Comparison of ENCODE assay signal across 12 mouse cellular contexts in genomic region chr11:102106911-102107310, GRCm38 (mm10). TPM values are rescaled to one million over a fixed set of nuclear protein-coding genes. Genes with fewer than 3 reads are reported as not detected.
DNase-seq lines count a peak whose midpoint lies in the region; ATAC-seq and TF ChIP-seq lines count a peak whose summit lies in the region.
"Had no signal": no experiment of that assay in that cellular context is flagged by ENCODE, and none has a peak within 500 bp of the region (broad histone marks: within the 10 kb centered on the region; RNA-seq: fewer than 3 reads in every experiment).

No protein-coding gene starts in this region.

- no peaks in the 10 kb centered on the region for H3K9me3 ChIP-seq in forebrain, embryonic 10.5 days
- H3K9me3 ChIP-seq in forebrain, embryonic 16.5 days (ENCODE audit: control insufficient read depth, low read length): no peaks in the 10 kb centered on the region
- H3K9me3 ChIP-seq in kidney, postnatal 0 days (replicated peaks; ENCODE audit: low read length): no peaks in the 10 kb centered on the region
- H3K9me3 ChIP-seq in ES-Bruce4 (replicated peaks; ENCODE audit: control insufficient read depth, insufficient read depth, low read length, poor library complexity, severe bottlenecking): no peaks in the 10 kb centered on the region
- H3K9me3 ChIP-seq in intestine, embryonic 16.5 days (ENCODE audit: control insufficient read depth, low read length): no peaks in the 10 kb centered on the region

- no peak overlapping the region for H3K9ac ChIP-seq in forebrain, embryonic 16.5 days (replicated peaks; ENCODE audit: low read depth, low read length)
- H3K9ac ChIP-seq in kidney, postnatal 0 days (ENCODE audit: low read depth, low read length): no peak overlapping the region
- H3K9ac ChIP-seq in ES-Bruce4 (ENCODE audit: low read depth, poor library complexity, severe bottlenecking): 0 out of 2 replicates have a peak overlapping the region, but pooled peaks have one; percentile 15
- no peak overlapping the region for H3K9ac ChIP-seq in intestine, embryonic 16.5 days (ENCODE audit: low read depth, low read length)

- H3K27me3 ChIP-seq in forebrain, embryonic 10.5 days (ENCODE audit: poor library complexity, severe bottlenecking): peaks cover 82% of the 10 kb centered on the region
- peaks cover 51% of the 10 kb centered on the region for H3K27me3 ChIP-seq in forebrain, embryonic 16.5 days (replicated peaks; ENCODE audit: control insufficient read depth, insufficient read depth, low read length)
- peaks cover 40% of the 10 kb centered on the region for H3K27me3 ChIP-seq in kidney, postnatal 0 days (ENCODE audit: insufficient read depth, low read length)
- no peaks in the 10 kb centered on the region for H3K27me3 ChIP-seq in ES-Bruce4 (ENCODE audit: control insufficient read depth, insufficient read depth, low read length, poor library complexity, severe bottlenecking)
- peaks cover 49% of the 10 kb centered on the region for H3K27me3 ChIP-seq in intestine, embryonic 16.5 days (replicated peaks; ENCODE audit: control insufficient read depth, insufficient read depth, low read length)

- TF ChIP-seq EP300 in ES-Bruce4 (IDR thresholded peaks at IDR 0.05; ENCODE audit: insufficient read depth, low read depth, low read length): no peak

- H3K4me1 ChIP-seq in forebrain, embryonic 10.5 days: peaks cover 27% of the 10 kb centered on the region
- H3K4me1 ChIP-seq in forebrain, embryonic 16.5 days (replicated peaks; ENCODE audit: control insufficient read depth, insufficient read depth, low read length): no peaks in the 10 kb centered on the region
- H3K4me1 ChIP-seq in kidney, postnatal 0 days (replicated peaks; ENCODE audit: insufficient read depth, low read length): 0 out of 2 replicates have a peak, but pooled peaks cover 3% of the 10 kb centered on the region
- no peaks in the 10 kb centered on the region for H3K4me1 ChIP-seq in ES-Bruce4 (ENCODE audit: control insufficient read depth, insufficient read depth, low read length)
- H3K4me1 ChIP-seq in intestine, embryonic 16.5 days (ENCODE audit: control insufficient read depth, insufficient read depth, low read length): no peaks in the 10 kb centered on the region; the same call in 1 of the 2 replicates

- TF ChIP-seq POLR2A in ES-Bruce4 (IDR thresholded peaks at IDR 0.05; ENCODE audit: insufficient read depth, low read length): no peak

- DNase-seq in forebrain, embryonic 10.5 days (ENCODE audit: extremely low spot score, low spot score): no peak
- no peak for DNase-seq in kidney, postnatal 0 days (ENCODE audit: low spot score)
- DNase-seq in kidney, adult 18-20 months: no peak
- DNase-seq in right cerebral cortex, adult 2 months (ENCODE audit: low spot score in 2 of 2): no peak
- DNase-seq in spleen, adult 12 weeks (ENCODE audit: low spot score): no peak
- DNase-seq: adrenal gland, postnatal 25 days; cerebellum, adult 9-10 months had no signal

- no peak overlapping the region for H3K4me2 ChIP-seq in forebrain, embryonic 16.5 days (ENCODE audit: low read length)
- peak overlapping the region; percentile 42 for H3K4me2 ChIP-seq in kidney, postnatal 0 days (ENCODE audit: low read length)
- H3K4me2 ChIP-seq in intestine, embryonic 16.5 days (ENCODE audit: low read depth, low read length): peak overlapping the region; percentile 32; the same call in 1 of the 2 replicates

- no peaks in the 10 kb centered on the region for H3K36me3 ChIP-seq in forebrain, embryonic 10.5 days (replicated peaks)
- no peaks in the 10 kb centered on the region for H3K36me3 ChIP-seq in forebrain, embryonic 16.5 days (ENCODE audit: control insufficient read depth, insufficient read depth)
- no peaks in the 10 kb centered on the region for H3K36me3 ChIP-seq in kidney, postnatal 0 days (ENCODE audit: insufficient read depth, low read length)
- H3K36me3 ChIP-seq in ES-Bruce4 (ENCODE audit: control insufficient read depth, insufficient read depth, low read length, poor library complexity, severe bottlenecking): no peaks in the 10 kb centered on the region
- no peaks in the 10 kb centered on the region for H3K36me3 ChIP-seq in intestine, embryonic 16.5 days (ENCODE audit: control insufficient read depth, insufficient read depth, low read length)

- TF ChIP-seq CTCF in kidney, postnatal 0 days (IDR thresholded peaks at IDR 0.05; ENCODE audit: low read depth): no peak
- no peak for TF ChIP-seq CTCF in ES-Bruce4 (IDR thresholded peaks at IDR 0.05; ENCODE audit: low read depth, low read length)

- 1% methylated on average over 21 of the region's 21 CpGs for WGBS in forebrain, embryonic 10.5 days
- WGBS in forebrain, embryonic 16.5 days: 1% methylated on average over 20 of the region's 21 CpGs
- 2% methylated on average over 21 of the region's 21 CpGs for WGBS in kidney, postnatal 0 days
- WGBS in intestine, embryonic 16.5 days: 2% methylated on average over 21 of the region's 21 CpGs

- peak overlapping the region; percentile 20; the same call in 1 of the 2 replicates for H3K4me3 ChIP-seq in forebrain, embryonic 10.5 days
- no peak overlapping the region for H3K4me3 ChIP-seq in forebrain, embryonic 16.5 days (replicated peaks; ENCODE audit: low read length)
- peak overlapping the region; percentile 18; the same call in 1 of the 2 replicates for H3K4me3 ChIP-seq in kidney, postnatal 0 days (replicated peaks; ENCODE audit: low read depth, low read length)
- peak overlapping the region; percentile 37 for H3K4me3 ChIP-seq in ES-Bruce4 (ENCODE audit: low read depth, low read length)
- H3K4me3 ChIP-seq in intestine, embryonic 16.5 days (ENCODE audit: low read length): peak overlapping the region; percentile 32; the same call in 1 of the 2 replicates
- H3K4me3 ChIP-seq: erythroblast, embryonic 14.5 days had no signal

- no peak overlapping the region for H3K27ac ChIP-seq in forebrain, embryonic 10.5 days
- H3K27ac ChIP-seq in forebrain, embryonic 16.5 days (ENCODE audit: low read length): no peak overlapping the region
- no peak overlapping the region for H3K27ac ChIP-seq in kidney, postnatal 0 days
- H3K27ac ChIP-seq in ES-Bruce4 (ENCODE audit: insufficient read depth, low read length): no peak overlapping the region
- H3K27ac ChIP-seq in intestine, embryonic 16.5 days (ENCODE audit: low read length): no peak overlapping the region

- no peak for ATAC-seq in forebrain, embryonic 16.5 days
- no peak for ATAC-seq in kidney, postnatal 0 days (replicated peaks; ENCODE audit: low FRiP score, low read depth)
- ATAC-seq in intestine, embryonic 16.5 days: no peak
- ATAC-seq: inflammation-experienced regulatory T-cells, adult 6 months had no signal

RNA-seq across cellular contexts. Expression of gene Pyy, which starts 0.7 kb away (rescaled TPM):
- not detected in 2 replicates for polyA plus RNA-seq in forebrain, embryonic 10.5 days (2016; fragmentation: Nextera tagmentation; extraction: Ambion mirVana)
- not detected in 2 replicates for polyA plus RNA-seq in forebrain, embryonic 16.5 days (2015; fragmentation: Nextera tagmentation; extraction: Ambion mirVana)
- not detected in 2 replicates for polyA plus RNA-seq in kidney, postnatal 0 days (2015; fragmentation: Nextera tagmentation; extraction: Ambion mirVana)
- not detected in 2 replicates for polyA plus RNA-seq in ES-Bruce4 (2011; ENCODE audit: insufficient read depth, insufficient read length, low read depth, missing spikeins)
- polyA plus RNA-seq in intestine, embryonic 16.5 days (2015; fragmentation: Nextera tagmentation; extraction: Ambion mirVana): 62.9 and 67.0 TPM in 2 replicates
- polyA plus RNA-seq: erythroblast, embryonic 14.5 days; inflammation-experienced regulatory T-cells, adult 6 months had no signal

RNA-seq across cellular contexts. Expression of gene Ppy, which starts 5.8 kb away (rescaled TPM):
- polyA plus RNA-seq in forebrain, embryonic 10.5 days (2016; fragmentation: Nextera tagmentation; extraction: Ambion mirVana): not detected in 2 replicates
- not detected in 2 replicates for polyA plus RNA-seq in forebrain, embryonic 16.5 days (2015; fragmentation: Nextera tagmentation; extraction: Ambion mirVana)
- polyA plus RNA-seq in kidney, postnatal 0 days (2015; fragmentation: Nextera tagmentation; extraction: Ambion mirVana): not detected in 2 replicates
- polyA plus RNA-seq in ES-Bruce4 (2011; ENCODE audit: insufficient read depth, insufficient read length, low read depth, missing spikeins): not detected in 2 replicates
- 3.9 and 6.0 TPM in 2 replicates for polyA plus RNA-seq in intestine, embryonic 16.5 days (2015; fragmentation: Nextera tagmentation; extraction: Ambion mirVana)
- polyA plus RNA-seq: erythroblast, embryonic 14.5 days; inflammation-experienced regulatory T-cells, adult 6 months had no signal

RNA-seq across cellular contexts. Expression of gene Mpp2, which starts 18.6 kb away (rescaled TPM):
- 15.7 and 16.2 TPM in 2 replicates for polyA plus RNA-seq in forebrain, embryonic 10.5 days (2016; fragmentation: Nextera tagmentation; extraction: Ambion mirVana)
- polyA plus RNA-seq in forebrain, embryonic 16.5 days (2015; fragmentation: Nextera tagmentation; extraction: Ambion mirVana): 21.0 and 24.1 TPM in 2 replicates
- polyA plus RNA-seq in kidney, postnatal 0 days (2015; fragmentation: Nextera tagmentation; extraction: Ambion mirVana): 8.8 and 9.3 TPM in 2 replicates
- 3.4 and 3.6 TPM in 2 replicates for polyA plus RNA-seq in ES-Bruce4 (2011; ENCODE audit: insufficient read depth, insufficient read length, low read depth, missing spikeins)
- polyA plus RNA-seq in intestine, embryonic 16.5 days (2015; fragmentation: Nextera tagmentation; extraction: Ambion mirVana): 5.8 and 6.2 TPM in 2 replicates

RNA-seq across cellular contexts. Expression of gene Nags, which starts 38.4 kb away (rescaled TPM):
- polyA plus RNA-seq in forebrain, embryonic 10.5 days (2016; fragmentation: Nextera tagmentation; extraction: Ambion mirVana): not detected in 2 replicates
- polyA plus RNA-seq in forebrain, embryonic 16.5 days (2015; fragmentation: Nextera tagmentation; extraction: Ambion mirVana): not detected in 2 replicates
- not detected in 2 replicates for polyA plus RNA-seq in kidney, postnatal 0 days (2015; fragmentation: Nextera tagmentation; extraction: Ambion mirVana)
- polyA plus RNA-seq in ES-Bruce4 (2011; ENCODE audit: insufficient read depth, insufficient read length, low read depth, missing spikeins): 0.65 TPM in 1 of 2 replicates, not detected in the other
- polyA plus RNA-seq in intestine, embryonic 16.5 days (2015; fragmentation: Nextera tagmentation; extraction: Ambion mirVana): 33.8 and 39.1 TPM in 2 replicates

RNA-seq across cellular contexts. Expression of gene Tmem101, which starts 49.3 kb away (rescaled TPM):
- polyA plus RNA-seq in forebrain, embryonic 10.5 days (2016; fragmentation: Nextera tagmentation; extraction: Ambion mirVana): 37.3 and 39.8 TPM in 2 replicates
- 43.9 and 44.7 TPM in 2 replicates for polyA plus RNA-seq in forebrain, embryonic 16.5 days (2015; fragmentation: Nextera tagmentation; extraction: Ambion mirVana)
- polyA plus RNA-seq in kidney, postnatal 0 days (2015; fragmentation: Nextera tagmentation; extraction: Ambion mirVana): 25.0 and 28.6 TPM in 2 replicates
- 22.3 and 24.5 TPM in 2 replicates for polyA plus RNA-seq in ES-Bruce4 (2011; ENCODE audit: insufficient read depth, insufficient read length, low read depth, missing spikeins)
- polyA plus RNA-seq in intestine, embryonic 16.5 days (2015; fragmentation: Nextera tagmentation; extraction: Ambion mirVana): 23.4 and 26.0 TPM in 2 replicates

Comparison
In these comparisons a context has a peak if more than half of its experiments do, and no peak if none do; other contexts are left out.
1. RNA of gene Pyy, which starts 0.7 kb away (polyA plus RNA-seq): 62.9 to 67.0 TPM in intestine, embryonic 16.5 days; not detected in forebrain, embryonic 10.5 days, not detected in forebrain, embryonic 16.5 days, not detected in kidney, postnatal 0 days and not detected in ES-Bruce4; every median in the first group is over 10 times any median in the second.